Mouse (Mus musculus) urinary bladder, postnatal 25 days (tissue): ENCODE data around the gene Ccna2.
"Not testable (repeated sequence)": the region's sequence is repeated elsewhere in the genome, so short reads cannot be mapped to it uniquely, and the experiment has no call there.

Source experiments
- DNase-seq: peaks from one replicate; pipeline ENCODE4 v3.0.0; 2022; ENCODE audit warnings: low spot score

Ccna2 gene

DNA sequence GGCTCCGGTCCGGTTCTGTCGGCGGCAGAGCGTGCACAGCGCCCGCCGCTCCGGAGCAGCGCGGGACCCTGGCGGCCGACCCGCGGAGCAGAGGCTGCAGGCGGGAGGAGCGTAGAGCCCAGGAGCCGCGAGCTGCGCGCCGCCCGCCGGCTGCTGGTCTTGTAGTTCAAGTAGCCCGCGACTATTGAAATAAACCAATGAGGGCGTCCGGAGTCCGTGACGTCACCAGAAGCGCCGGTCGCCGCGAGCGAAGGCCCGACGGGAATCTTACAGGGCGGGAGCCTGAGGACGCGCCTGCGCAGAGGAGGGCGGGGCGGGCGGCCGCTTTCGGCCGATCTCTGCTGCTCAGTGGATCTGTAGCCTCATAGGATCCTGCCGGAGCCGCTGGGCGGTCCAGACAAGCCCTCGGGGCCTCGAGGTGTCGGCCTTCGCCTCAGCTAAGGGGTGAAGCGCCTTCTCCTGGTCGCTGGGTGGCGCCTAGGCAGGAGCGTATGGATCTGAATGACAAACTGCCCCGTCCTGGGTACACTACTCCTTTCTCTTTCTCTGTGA is at the start of gene Ccna2:
TSS of gene Ccna2 (minus strand) at position 324 of the 552 bp plus-strand sequence.
- DNase-seq = peak; percentile 95

DNA sequence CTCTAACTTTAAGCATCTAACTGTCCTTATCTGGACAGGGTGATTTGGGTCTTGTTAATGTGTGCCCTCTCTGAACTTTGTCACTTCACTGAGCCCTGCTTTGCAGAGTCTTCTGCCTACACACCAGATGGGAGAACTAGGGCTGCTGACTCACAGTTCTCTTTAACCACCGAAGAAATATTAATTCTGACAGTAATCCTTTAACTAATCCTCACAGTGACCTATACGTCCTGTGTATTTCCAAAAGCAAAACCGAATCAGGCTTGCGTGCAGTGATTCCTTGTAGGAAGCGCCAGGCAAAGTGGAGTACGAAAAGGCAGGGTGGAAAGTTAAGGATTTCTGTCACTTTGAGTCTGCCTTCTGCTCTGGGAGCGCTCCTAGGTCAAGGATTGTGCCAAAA is 46.2 kb upstream of the Ccna2 start:
- DNase-seq = no peak

DNA sequence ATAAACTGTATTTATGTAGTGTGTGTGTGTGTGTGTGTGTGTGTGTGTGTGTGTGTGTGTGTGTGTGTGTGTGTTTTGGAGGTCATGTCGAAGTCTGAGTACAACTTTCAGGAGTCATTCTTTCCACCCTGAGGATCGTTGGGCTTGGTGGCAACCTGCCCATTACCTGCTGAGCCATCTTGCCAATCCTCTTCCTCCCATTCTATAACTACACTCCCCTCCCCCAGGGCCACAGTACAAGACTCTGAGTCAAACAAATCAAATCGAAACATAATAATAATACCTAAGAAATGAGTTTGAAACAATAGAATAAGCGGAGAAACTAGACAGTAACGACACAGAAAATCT is 41.9 kb upstream of the Ccna2 start:
- no peak for DNase-seq

DNA sequence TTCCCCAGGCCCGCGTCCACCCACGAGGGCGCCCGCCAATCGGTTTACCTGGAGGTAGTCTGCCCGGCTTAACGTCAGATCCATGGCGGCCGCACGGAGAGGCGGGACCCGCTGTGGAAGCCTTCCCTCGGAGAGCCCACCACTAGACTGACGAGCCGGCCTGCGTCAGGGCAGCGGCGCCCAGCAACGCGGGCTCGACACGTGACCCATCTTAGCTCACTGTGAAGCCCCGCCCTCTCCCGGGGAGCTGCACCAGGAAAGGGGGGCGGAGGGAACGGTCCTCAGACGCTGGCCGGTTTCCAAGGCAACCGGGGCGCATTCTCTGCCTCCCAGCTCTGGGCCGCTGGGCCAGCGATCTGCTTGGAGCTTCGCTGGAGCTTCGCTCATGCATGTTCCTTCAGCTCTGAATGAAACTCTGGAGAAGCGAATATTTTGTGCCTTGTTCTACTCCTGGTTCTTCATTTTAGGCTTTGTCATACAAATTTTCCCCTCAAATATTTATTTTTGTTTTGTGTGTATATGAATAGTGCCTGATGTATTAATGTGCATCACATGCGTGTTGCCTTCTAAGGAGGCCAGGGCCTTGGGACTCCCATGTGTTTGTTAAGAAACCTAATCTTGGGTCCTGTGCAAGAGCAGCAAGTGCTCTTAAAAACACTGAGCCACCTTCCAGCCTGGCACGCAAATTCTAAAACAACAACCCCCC is 41.4 kb upstream of the Ccna2 start, which contains the start of gene Bbs7:
TSS of gene Bbs7 (minus strand) at position 276 of the 706 bp plus-strand sequence.
- peak; percentile 84 for DNase-seq

DNA sequence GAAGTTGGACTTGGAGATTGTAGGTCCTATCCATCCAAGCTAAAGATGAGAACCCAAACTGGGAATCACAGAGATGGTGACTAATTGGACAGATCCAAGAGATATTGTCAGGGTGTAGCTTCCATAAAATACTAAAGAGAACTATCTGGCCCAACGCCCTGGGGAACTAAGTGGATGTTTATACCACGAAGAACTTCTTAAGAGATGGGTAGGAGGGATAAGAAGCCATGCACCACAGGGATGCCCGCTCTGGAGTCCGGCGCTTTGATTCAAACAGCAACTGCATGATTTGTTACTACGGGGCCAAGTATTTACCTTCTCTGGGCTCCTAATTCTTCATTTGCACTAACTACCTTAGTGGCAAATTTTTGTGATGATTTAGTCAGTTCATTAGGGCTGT is 40.7 kb upstream of the Ccna2 start:
- no peak for DNase-seq

DNA sequence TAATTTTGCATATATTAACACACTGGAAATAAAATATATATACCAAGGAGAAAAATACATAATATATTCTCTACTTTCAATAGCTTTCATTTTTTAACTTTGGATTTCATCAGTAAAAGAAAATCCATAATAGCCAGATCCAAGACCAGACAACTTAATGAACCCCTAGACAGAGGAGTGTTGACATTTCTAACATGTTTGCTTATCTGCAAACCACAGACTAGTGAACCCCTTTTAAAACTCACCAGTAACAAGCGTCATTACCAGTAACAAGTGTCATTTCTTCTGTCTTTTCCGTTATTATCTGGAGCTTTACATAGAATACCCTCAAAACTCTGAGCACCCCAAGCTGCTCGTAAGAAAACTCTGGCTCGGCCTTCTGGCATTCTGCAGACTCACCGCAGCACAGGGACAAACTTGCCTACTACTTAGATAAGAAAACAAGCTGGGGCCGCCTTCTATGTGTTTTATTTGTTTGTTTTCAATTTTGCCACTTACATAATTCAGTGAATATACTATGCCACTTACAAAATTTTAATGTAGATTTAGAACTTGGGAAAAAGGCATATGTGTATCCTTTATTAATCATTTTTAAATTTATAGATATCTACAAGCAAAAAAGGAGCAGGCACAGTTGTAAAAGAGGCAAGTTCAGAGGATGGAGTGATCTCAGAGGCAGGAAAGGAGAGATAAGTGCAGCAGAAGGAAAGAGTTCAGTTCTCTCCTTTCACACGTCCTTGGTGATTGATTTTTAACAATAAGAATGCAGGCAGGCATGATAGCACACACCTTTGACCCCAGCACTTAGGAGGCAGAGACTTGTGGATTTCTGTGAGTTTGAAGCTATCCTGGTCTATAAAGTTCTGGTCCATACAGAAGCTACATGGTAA is 34.2 kb upstream of the Ccna2 start:
- DNase-seq = no peak

DNA sequence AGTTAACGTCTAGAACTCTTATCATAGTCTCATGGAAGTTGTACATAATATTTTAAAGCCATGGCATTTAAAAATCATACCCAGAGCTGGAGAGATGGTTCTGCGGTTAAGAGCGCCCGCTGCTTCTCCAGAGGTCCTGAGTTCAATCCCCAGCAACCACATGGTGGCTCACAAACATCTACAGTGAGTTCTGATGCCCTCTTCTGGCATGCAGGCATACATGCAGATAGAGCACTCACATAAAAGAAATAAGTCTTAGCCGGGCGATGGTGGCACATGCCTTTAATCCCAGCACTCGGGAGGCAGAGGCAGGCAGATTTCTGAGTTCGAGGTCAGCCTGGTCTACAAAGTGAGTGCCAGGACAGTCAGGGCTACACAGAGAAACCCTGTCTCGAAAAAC is 27.8 kb upstream of the Ccna2 start:
- DNase-seq = not testable (repeated sequence)

DNA sequence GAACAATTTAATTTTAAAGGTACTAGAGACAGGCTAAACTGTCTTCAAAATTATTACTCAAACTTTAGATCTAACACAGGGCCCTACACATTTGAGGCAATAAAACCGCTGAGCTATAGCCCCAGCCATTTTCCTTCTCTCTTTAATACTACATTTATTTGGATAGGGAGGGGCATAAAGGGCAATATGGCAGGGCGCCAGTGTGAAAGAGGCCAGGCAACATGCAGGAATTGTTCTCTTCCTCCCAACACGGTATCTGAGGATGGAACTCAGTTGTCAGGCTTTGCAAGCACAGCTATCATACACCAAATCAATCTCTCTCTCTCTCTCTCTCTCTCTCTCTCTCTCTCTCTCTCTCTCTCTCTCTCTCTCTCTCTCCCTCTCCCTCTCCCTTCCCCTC is 26.9 kb upstream of the Ccna2 start:
- no peak for DNase-seq

DNA sequence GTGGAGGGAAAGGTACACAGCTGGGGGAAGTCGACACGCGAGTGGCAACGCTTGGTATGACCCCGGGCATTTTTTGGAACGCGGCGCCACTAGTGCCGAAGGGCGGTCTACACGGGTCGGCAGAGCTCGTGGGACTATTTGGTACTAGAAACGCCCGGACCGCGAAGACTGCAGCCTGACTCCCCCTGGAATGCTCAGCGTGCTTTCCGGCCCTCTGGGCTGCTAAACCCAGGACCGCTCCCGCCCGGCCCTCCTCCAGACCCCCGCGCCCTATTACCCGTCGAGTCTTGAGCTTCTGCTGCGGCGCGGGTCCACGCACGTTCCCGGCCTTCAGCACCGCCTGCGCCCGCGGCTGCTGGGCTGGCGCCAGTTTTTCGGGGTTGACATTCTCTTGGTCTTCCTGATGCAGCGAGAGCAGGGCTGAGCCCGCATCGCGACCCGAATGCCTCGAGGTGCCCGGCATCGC is 556 bp downstream of the Ccna2 start:
- DNase-seq = no peak

DNA sequence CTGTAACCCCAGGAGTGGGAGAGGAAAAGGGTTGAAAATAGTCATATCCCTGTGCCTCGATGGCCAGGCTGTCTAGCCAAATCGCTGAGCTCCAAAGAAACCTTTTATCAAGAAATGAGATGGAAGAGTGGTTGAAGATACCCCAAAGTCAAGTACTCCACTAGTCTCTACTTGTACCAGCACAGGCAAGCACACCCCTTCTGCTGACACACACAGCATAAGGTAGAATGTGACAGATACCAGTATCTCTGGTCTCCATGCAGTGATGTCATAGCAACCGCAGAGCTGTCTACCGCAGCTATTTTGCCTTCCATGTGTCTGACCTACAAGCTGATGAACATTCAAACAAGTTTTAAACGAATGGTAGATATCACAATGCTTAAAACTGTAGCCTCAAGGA is 2.1 kb downstream of the Ccna2 start:
- no peak for DNase-seq

DNA sequence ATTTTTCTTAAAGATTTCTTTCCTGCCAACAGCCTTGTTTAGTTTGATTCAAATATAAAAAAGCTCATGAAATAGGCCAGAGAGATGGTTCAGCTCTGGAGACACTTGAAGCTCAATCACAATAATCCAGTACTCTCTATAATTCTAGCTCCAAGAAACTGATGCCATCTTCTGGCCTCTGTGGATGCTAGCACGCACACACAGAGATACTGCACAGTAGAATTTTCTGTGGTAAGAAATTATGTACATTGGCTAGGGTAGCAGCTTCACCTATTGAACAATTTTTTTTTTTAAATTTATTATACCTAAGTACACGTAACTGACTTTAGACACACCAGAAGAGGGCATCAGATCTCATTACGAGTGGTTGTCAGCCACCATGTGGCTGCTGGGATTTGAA is 8.3 kb downstream of the Ccna2 start:
- no peak for DNase-seq

DNA sequence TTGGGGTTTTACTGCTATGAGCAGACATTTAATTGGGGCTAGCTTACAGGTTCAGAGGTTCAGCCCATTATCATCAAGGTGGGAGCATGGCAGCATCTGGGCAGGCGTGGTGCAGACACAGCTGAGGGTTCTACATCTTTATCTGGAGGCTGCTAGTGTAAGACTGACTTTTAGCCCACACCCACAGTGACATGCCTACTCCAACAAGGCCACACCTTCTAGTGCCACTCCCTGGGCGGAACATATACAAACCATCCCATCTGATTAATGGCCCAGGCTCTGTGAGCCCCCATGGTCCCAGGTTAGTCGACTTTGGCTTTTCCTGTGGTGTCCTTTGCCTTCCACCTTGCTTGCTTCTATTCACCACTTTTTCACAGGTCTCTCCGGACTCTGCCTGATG is 12.3 kb downstream of the Ccna2 start:
- DNase-seq = no peak

DNA sequence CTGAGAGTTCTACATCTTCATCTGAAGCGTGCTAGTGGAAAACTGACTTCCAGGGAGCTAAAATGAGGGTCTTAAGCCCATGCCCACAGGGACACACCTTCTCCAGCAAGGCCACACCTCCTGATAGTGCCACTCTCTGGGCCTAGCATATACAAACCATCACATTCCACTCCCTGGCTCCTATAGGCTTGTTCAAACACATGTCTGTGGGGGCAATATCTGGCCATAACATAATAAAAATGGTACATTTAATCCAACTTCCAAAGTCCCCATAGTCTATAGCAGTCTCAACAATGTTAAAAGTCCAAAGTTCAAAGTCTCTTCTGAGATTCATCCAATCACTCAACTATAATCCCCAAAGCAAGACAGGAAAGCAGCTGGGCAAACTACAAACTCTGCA is 14.3 kb downstream of the Ccna2 start:
- no peak for DNase-seq

DNA sequence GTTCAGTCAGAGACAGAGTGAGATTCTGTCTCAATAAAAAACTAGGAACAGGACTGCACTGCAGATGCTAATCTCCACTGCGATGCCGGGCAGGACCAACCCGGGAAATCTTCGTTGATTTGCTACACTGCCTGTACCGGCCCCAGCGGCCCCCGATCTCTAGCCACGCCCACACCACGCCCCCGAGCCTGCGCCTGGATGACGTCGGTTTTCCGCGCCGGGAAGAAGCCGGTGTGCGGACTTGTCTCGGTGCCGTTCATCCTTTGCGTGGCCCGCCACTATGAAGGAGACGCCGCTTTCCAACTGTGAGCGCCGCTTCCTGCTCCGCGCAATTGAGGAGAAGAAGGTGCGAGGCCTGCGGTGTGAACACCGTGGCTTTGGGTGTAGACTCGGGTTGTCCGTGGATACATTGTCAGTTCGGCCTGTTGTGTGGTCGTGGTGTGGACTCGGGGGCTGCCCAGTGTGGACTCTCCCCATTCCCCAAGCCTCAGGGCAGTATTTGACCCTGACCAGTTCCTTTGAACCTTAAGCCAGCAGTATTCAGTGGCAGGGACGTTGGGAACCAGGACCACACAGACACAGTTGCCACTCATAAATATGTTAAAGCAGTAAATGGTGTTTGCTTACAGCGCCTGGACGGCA is 19.4 kb downstream of the Ccna2 start, which contains the start of gene Exosc9:
TSS of gene Exosc9 (plus strand) at position 201 of the 642 bp plus-strand sequence.
- DNase-seq = peak; percentile 97

DNA sequence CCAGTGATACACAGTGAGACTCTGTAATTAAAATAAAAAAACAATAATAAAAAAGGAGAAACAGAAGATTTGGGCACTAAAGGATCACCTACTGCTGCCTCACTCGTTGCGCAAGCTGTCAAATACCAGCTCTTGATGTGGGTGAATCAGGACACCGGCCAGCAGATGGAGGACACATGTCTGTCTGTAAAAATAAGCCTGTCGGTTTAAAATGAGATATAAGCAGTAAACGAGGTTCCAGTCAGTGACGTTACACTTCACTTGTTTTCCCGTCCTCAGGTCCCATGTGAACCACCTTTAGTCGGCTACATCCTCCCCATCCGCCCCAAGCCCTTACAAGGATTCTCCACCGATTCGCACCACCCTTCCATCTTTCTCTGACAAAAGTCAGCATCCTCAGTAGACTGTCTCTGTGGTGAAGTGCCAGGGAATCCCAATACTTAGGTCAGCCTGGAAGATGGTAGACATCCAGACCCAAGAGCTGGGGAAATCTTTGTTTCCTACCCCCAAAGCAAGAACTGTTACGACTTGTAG is 20.0 kb downstream of the Ccna2 start:
- DNase-seq = no peak

DNA sequence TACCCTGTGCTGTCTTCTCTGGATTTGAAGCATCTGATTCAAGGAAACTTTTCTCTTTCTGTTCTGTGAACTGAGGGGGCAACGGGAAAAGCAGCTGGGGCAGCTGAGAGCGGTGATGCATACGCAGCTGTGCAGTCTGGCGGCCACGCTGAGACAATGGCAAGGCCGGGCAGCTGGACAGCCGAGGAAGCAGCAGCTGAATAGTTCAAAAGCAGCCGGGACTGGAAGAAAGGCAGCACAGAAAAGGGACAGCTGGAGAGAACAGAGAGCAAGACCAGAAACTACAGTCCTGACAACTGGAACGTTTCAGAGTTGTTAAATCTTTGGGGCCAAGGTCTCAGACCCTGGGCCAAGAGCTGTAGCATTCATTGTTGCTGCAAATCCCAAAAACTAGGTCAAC is 20.6 kb downstream of the Ccna2 start:
- no peak for DNase-seq

DNA sequence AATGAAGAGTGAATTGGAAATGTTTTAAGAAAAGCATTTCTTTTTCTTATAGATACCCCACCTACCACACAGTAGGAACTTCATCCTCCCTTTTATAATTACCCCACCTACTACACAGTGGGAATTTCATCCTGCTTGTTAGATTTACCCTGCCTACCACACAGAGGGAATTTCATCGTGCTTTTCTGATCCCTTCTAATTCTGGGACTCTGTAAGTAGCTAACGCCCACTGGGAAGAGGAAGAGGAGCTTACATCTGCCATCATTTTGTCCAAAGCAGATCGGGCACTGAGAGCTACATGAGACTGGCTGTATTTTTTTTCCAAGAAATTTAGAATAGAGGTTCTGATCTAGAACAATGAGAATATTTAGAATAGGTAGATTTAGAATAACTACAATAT is 27.0 kb downstream of the Ccna2 start:
- DNase-seq = no peak

DNA sequence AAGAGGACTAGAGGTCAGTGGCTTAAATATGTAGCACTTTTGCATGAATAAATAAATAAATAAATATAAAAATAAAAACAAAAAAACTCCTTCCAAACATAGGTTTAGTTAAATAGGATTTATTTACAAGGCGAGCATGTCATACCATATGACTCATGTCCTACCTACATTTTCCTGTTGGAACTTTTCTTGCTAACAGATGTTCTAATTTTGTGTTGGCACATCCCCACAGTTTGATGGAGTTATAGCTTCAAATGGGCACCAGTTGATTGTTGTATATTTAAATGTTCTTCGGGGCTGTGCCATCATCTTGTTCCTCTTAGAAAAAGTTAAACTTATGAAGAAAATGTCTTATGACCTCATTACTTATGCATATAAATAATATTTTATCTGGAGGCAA is 30.6 kb downstream of the Ccna2 start:
- DNase-seq = no peak

DNA sequence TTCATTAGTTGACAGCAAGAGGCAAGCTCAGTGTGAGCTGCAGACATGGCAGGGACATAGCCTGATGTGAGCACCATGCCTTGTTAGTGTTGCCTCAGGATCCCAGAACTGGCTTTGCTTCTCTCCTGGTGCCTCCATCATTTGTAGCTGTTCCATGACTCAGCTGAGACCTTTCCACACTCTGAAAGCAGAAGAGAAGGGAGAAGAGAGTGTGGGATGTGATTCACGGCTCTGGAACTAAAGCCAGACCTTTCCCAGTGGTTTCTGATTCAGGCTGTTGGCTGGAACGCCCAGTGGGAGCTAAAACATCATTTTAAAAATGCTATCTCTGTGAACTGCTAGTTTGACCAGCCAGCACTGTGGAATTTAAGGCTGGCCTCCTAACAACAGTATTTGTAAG is 31.2 kb downstream of the Ccna2 start:
- DNase-seq = no peak

DNA sequence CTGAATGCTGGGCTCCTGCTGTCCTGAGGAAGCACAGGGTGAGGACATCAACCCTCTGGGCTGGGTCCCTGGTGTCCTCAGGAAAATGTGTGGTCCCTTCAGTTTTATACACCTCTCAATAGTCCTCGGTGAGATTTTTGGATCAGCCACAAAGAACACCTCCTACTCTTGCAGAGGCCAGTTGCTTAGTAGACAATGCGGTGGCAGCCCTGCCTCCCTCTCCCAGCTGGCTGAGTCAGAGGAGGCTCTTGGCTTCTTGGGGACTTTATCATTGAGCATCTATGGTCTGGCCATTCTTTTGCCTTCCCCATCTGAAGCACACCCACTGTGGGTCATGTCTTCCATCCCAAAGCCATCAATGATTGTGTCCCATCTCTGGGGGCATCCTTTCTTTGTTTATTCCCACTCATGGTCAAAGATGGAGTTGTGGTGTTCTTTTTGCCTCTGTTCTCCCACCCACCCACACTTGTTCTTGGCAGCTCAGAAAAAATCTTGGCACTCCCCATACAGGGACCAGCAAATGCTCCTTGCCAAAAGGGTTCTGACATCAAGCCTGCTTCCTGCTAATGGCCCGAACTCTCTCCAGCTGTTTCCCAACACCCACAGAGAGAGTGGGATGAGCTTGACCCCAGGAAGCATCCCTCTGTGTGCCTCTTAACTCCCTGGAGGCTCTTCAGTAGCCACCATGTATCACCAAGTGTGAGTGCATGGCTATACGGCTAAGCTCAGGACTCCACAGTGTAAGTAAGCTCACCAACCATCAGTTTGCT is 34.1 kb downstream of the Ccna2 start:
- DNase-seq = no peak

DNA sequence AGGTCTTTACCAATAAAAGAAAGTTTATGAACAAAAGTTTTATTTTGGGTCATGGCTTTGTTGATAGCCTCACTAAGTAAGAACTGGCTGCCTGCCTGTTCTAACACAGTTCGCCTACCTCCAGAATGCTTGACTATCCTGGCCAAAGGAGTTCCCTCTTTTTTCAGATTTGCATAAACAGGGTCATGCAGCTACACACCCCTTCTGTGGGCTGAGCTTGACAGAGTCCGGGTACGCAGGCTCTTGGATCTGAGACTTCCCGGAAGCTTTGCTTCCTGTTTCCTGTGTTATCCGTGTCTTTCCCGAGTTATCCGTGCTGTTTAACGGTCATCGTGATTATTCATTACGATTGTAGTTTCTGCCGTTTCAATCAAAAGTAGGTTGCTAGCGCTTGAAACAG is 35.9 kb downstream of the Ccna2 start:
- DNase-seq = no peak
